Mouse (Mus musculus) kidney, embryonic 14.5 days (tissue): ENCODE data around the gene Slc34a3. TPM values are rescaled to one million over a fixed set of nuclear protein-coding genes. Genes with fewer than 3 reads are reported as not detected.
A peak's percentile ranks its signal among the peaks of the same experiment; 100 is the strongest.

ENCODE experiments used
- ATAC-seq: fragments of 200-750 bp; cut with Nextera tagmentation; 2 replicates; pipeline ENCODE4 v1.8.0; 2017; ENCODE audit warnings: moderate number of reproducible peaks, mild to moderate bottlenecking, moderate TSS enrichment, moderate library complexity; ENCODE audit not compliant: low FRiP score, low TSS enrichment
- H3K27ac ChIP-seq: fragments of 300-500 bp; sonication (generic); 2 replicates; pipeline ENCODE4 v1.5.1; 2014; ENCODE audit warnings: low read depth, mild to moderate bottlenecking, low read length, moderate library complexity, mixed read lengths
- H3K27me3 ChIP-seq: fragments of 300-500 bp; sonication (generic); 2 replicates; pipeline ENCODE4 v1.6.1; 2014; ENCODE audit warnings: mild to moderate bottlenecking, low read length; ENCODE audit not compliant: control insufficient read depth, insufficient read depth
- H3K36me3 ChIP-seq: fragments of 300-500 bp; sonication (generic); 2 replicates; pipeline ENCODE4 v1.6.1; 2014; ENCODE audit warnings: low read length, mixed read lengths; ENCODE audit not compliant: control insufficient read depth, insufficient read depth
- H3K4me1 ChIP-seq: fragments of 300-500 bp; sonication (generic); 2 replicates; pipeline ENCODE4 v1.6.1; 2014; ENCODE audit warnings: low read length, mixed read lengths; ENCODE audit not compliant: control insufficient read depth, insufficient read depth
- H3K4me2 ChIP-seq: fragments of 300-500 bp; sonication (generic); replicated peaks from 2 replicates; pipeline ENCODE4 v1.6.1; 2014; ENCODE audit warnings: low read depth, mild to moderate bottlenecking, low read length
- H3K4me3 ChIP-seq: fragments of 300-500 bp; sonication (generic); 2 replicates; pipeline ENCODE4 v1.5.1; 2014; ENCODE audit warnings: mild to moderate bottlenecking, low read length
- H3K9ac ChIP-seq: fragments of 300-500 bp; sonication (generic); 2 replicates; pipeline ENCODE4 v1.6.1; 2014; ENCODE audit warnings: low read depth, mild to moderate bottlenecking, low read length, moderate library complexity
- H3K9me3 ChIP-seq: fragments of 300-500 bp; sonication (generic); 2 replicates; pipeline ENCODE4 v1.6.1; 2016; ENCODE audit warnings: low read length; ENCODE audit not compliant: control insufficient read depth
- WGBS: fragments of 180-500 bp; shearing (Covaris S2); extraction: QIAGEN DNeasy Blood & Tissue Kit; methylation state at CpG from one replicate; pipeline ENCODE4 v1.1.7; 2014; 5-methylcytosine and 5-hydroxymethylcytosine counted together
- polyA plus RNA-seq: library from polyadenylated mRNA; unstranded; fragments of >200 nt; fragmentation: Nextera tagmentation; extraction: Ambion mirVana; gene quantifications from 2 replicates; pipeline ENCODE4 v1.2.1, GENCODE M21; 2014

Gene Slc34a3
- polyA plus RNA-seq, 1 experiment from 2014 or later = 0.34 TPM

DNA sequence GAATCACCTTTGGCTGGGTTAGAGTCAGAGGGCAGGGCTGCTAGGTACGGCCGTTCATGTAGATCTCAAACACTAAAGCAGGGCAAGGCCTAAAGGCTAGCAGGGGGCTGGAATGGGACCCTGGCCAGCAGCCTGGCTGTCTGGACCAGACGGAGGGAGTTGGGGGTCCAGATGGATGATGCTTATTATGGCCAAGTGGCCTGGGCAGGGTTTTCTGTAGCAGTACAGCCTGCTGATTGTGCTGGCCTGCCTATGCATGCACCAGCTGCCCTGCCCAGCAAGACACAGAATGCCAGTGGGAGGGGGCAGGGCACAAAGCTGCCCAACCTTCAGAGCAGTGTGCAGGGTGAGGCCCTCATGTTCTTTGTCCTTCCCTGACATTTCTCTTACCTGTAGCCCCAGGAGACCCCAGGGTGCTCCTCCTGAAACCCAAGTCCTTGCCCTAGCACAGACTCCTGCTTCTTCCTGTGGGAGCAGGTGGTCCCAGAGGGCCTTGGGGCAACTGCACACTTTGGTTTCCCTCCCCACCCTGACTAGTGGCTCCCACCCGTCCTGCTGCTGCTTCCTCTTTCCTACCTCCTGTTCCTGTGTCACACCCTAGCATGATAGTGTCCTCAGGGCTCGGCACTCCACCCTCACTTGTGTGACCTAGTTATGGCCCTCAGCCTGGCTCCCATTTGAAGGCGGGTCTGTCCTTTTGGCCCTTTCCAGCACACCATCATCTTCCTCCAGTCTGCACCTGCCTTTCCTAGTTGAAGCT, 31.9 kb upstream of the Slc34a3 start:
- peaks cover 14% of the 10 kb centered on the region for H3K27me3 ChIP-seq
- no peak for ATAC-seq
- no peaks in the 10 kb centered on the region for H3K9me3 ChIP-seq
- no peak overlapping the region for H3K4me2 ChIP-seq
- H3K4me1 ChIP-seq = peaks cover 18% of the 10 kb centered on the region
- no peak overlapping the region for H3K4me3 ChIP-seq
- H3K36me3 ChIP-seq = peaks cover 23% of the 10 kb centered on the region
- no peak overlapping the region for H3K27ac ChIP-seq
- peak overlapping the region; percentile 24; the same call in 1 of the 2 replicates for H3K9ac ChIP-seq
- 60% methylated on average over 6 of the region's 6 CpGs for whole genome bisulfite sequencing

DNA sequence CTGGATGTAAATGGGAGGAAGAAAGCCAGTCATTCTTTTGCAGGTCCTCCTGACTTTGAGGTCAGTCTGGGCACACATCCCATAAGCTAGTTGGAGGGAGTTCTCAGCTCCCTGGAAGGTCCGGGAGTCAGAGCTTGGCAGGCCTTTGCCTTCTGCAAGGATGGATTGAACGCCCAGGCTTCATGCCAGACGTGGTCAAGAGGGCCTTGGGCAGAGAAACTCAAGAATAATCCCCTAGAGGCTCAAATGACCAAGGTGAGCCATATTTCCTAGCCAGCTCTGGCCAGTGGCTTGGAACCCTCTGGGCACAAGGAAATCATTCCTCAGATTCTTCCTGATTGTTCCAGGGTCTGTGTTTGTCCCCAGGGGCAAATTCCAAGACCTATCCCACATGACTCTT, 30.7 kb upstream of the Slc34a3 start:
- ATAC-seq = no peak

DNA sequence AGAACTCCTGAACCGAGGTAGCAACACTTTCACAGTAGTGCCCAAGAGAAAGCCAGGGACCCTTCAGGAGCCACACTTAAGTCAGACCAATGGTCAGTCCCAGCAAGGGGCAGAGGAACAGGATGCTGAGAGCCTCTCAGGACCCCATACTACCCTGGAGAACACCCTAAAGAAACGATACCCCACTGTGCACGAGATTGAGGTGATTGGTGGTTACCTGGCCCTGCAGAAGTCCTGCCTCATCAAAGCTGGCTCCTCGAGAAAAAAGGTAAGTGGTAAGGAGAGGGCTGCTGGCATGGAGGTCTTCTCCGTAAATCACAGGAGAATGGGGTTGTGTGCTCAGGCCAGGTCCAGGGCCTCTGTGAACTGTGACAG, 30.1 kb upstream of the Slc34a3 start:
- Histone ChIP-seq H3K36me3 (peaks cover 6% of the 10 kb centered on the region), H3K4me1 (peaks cover 14% of the 10 kb centered on the region), H3K9ac (no peak overlapping the region; the same call in 1 of the 2 replicates), H3K27me3 (peaks cover 14% of the 10 kb centered on the region), H3K4me3 (no peak overlapping the region; the same call in 1 of the 2 replicates), H3K27ac (no peak overlapping the region), H3K9me3 (no peaks in the 10 kb centered on the region), H3K4me2 (peak overlapping the region; percentile 15; the same call in 1 of the 2 replicates)
- WGBS = 81% methylated on average over 5 of the region's 5 CpGs
- no peak for ATAC-seq

More for the DNA sequence above, 30.7 kb upstream of the Slc34a3 start:
- Histone ChIP-seq H3K27ac (no peak overlapping the region), H3K27me3 (peaks cover 14% of the 10 kb centered on the region), H3K4me2 (peak overlapping the region; percentile 15; the same call in 1 of the 2 replicates), H3K9me3 (no peaks in the 10 kb centered on the region), H3K4me3 (no peak overlapping the region), H3K4me1 (peaks cover 14% of the 10 kb centered on the region), H3K9ac (no peak overlapping the region), H3K36me3 (peaks cover 12% of the 10 kb centered on the region)
- 70% methylated on average over 3 of the region's 3 CpGs for WGBS

DNA sequence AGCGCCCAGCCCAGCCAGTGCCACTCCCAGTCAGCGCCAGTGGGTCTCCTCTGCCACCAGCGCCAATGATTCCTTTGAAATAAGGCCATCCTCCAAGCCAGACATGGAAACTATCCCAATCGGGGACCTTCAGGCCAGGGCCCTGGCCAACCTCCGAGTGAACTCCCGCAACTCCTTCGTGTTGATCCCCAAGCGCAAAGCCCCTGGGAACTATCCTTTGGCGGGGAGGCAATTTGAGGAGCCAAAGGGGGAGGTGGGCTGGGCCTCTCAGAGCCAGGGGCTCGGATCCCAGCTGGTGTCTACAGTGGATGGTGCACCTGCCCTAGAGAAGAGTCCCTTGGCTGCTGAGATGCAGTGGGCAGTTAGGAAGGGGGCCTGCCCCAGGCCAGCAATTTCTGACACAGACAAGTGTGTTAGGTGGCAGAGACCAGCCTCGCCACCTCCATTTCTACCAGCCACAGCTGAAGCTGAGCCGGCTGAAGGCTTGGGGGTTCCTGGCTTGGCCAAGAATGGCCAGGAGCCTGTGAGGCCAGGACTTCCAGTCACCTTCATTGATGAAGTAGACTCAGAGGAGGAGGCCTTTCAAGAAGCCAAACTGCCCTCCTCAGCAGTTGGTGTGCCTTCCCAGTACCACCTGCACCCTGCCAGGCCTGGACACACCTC, 29.6 kb upstream of the Slc34a3 start:
- Histone ChIP-seq H3K9me3 (no peaks in the 10 kb centered on the region), H3K4me2 (peak overlapping the region; percentile 99), H3K9ac (peak overlapping the region; percentile 66), H3K27ac (no peak overlapping the region), H3K27me3 (peaks cover 14% of the 10 kb centered on the region), H3K4me3 (peak overlapping the region; percentile 78), H3K4me1 (peaks cover 14% of the 10 kb centered on the region), H3K36me3 (peaks cover under 1% of the 10 kb centered on the region)
- no peak for ATAC-seq
- 19% methylated on average over 12 of the region's 12 CpGs for WGBS

DNA sequence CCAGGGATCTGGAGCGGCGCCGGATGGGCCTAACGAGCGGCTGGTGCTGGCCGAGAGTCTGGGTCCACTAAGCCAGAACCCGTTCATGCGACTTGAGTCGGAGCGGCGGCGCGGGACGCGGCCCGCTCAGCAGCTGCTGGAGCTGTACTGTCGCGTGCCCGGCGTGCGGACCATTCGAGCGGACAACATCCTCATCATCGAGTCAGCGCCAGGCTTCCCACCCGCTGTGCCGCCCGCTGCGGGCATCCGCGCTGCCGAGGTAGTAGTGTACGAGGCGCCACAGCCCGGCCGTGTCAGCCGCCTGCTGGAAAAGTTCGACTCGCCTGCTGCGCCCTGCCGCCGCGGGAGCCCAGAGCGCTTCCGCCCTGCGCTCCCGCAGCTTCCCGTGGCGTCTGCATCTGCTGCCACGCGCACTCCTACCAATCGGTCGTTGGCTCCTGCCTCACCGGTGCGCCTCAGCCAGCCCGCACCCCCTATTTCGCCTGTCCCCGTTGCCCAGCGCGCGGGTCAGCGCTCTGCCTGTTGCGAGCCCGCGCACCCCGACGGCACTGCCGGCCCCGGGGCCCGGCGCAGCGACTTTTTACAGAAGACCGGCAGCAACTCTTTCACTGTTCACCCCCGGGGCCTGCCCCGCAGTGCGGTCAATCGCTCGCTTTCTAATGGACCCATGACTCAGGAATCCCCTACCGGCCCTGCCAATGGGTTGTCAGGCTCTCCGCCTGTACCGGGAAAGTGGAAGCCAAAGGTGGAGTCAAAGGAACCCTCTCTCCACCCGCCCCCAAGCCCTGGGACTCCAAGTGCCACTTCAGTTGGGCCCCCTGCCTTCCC, 28.8 kb upstream of the Slc34a3 start:
- Histone ChIP-seq H3K27ac (no peak overlapping the region), H3K4me1 (peaks cover 14% of the 10 kb centered on the region), H3K4me2 (peak overlapping the region; percentile 99), H3K27me3 (peaks cover 14% of the 10 kb centered on the region), H3K36me3 (no peaks in the 10 kb centered on the region), H3K9me3 (no peaks in the 10 kb centered on the region), H3K4me3 (peak overlapping the region; percentile 78), H3K9ac (peak overlapping the region; percentile 66)
- peak; percentile 16 for ATAC-seq
- WGBS = under 1% methylated on average over 73 of the region's 82 CpGs

DNA sequence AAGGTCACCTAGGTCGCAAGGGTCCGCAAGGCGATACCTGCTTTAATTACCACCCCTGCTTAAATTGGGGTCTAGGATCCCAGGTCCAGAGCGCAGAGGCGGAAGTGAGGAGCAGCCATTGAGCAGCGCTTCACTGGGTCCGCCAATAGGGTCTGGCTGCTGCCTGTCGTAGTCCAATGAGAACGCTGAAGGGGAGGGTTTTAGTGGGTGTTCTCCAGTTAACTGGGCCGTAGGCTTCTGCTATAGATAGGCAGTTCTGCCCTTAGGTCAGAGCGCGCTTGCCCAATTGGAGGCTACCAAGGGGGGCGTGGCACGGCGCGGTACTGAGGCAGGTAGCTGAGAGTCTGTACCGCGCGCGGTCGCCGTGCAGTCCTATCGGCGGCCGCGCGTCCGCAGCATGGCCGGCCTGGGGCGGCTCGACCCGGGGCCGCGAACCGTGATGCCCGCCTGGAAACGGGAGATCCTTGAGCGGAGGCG, 28.2 kb upstream of the Slc34a3 start, which contains the start of gene Tprn:
TSS of gene Tprn (plus strand) at position 328 of the 477 bp plus-strand sequence.
- H3K36me3 ChIP-seq = no peaks in the 10 kb centered on the region
- peaks cover 14% of the 10 kb centered on the region for H3K4me1 ChIP-seq
- peak within 1 kb of the TSS; percentile 78 for H3K4me3 ChIP-seq
- H3K4me2 ChIP-seq = peak within 1 kb of the TSS; percentile 99
- peaks cover 14% of the 10 kb centered on the region for H3K27me3 ChIP-seq
- H3K9ac ChIP-seq = peak within 1 kb of the TSS; percentile 66
- ATAC-seq = peak; percentile 99
- H3K27ac ChIP-seq = no peak within 1 kb of the TSS; the same call in 1 of the 2 replicates
- H3K9me3 ChIP-seq = no peaks in the 10 kb centered on the region
- under 1% methylated on average over 39 of the region's 39 CpGs for WGBS

DNA sequence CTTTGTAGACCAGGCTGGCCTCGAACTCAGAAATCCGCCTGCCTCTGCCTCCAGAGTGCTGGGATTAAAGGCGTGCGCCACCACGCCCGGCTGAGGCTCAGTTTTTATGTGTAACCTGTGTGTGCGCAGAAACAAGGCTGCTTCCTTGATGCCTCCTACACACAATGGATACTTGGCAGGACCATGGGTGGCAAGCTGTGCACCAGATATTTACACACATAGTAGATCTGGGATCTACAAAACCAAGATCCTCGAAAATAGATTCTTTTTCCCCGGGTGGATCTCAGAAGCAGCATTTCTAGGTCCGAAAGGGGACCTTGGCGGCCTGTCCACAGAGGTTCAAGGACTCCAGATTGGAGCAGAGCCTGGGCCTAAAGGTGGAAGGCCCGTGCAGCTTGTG, 27.7 kb upstream of the Slc34a3 start:
- Histone ChIP-seq H3K9me3 (no peaks in the 10 kb centered on the region), H3K9ac (peak overlapping the region; percentile 37; the same call in 1 of the 2 replicates), H3K36me3 (no peaks in the 10 kb centered on the region), H3K27me3 (peaks cover 14% of the 10 kb centered on the region), H3K4me1 (peaks cover 14% of the 10 kb centered on the region), H3K4me2 (peak overlapping the region; percentile 99), H3K27ac (no peak overlapping the region; the same call in 1 of the 2 replicates), H3K4me3 (peak overlapping the region; percentile 78)
- WGBS = 52% methylated on average over 12 of the region's 12 CpGs
- ATAC-seq = no peak; the same call in 1 of the 2 replicates

DNA sequence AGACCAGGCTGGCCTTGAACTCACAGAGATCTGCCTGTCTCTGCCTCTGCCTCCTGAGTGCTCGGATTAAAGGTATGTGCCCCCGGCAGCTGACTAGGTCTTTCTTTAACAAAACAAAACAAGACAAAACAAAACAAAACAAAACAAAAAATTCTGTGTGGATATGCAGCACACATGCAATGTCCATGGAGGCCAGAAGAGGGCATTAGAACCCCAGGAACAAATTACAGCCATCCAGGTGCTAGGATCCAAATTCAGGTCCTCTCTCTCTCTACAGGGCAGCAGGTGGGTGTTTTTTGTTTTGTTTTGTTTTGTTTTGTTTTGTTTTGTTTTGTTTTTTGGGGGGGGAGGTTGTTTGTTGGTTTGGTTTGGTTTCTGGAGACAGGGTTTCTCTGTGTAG, 24.7 kb upstream of the Slc34a3 start:
- Histone ChIP-seq H3K27ac (no peak overlapping the region), H3K36me3 (no peaks in the 10 kb centered on the region), H3K27me3 (peaks cover 10% of the 10 kb centered on the region), H3K4me1 (peaks cover 18% of the 10 kb centered on the region), H3K9me3 (no peaks in the 10 kb centered on the region), H3K4me2 (no peak overlapping the region), H3K4me3 (no peak overlapping the region), H3K9ac (no peak overlapping the region)
- no peak for ATAC-seq
- 64% methylated on average over 2 of the region's 2 CpGs for WGBS
